Mouse (Mus musculus) adrenal gland (tissue): Measurements from ENCODE around the gene Olfr320.
"Not testable (repeated sequence)": the region's sequence is repeated elsewhere in the genome, so short reads cannot be mapped to it uniquely, and the experiment has no call there.

Experiments
- intact Hi-C: fragments of 180-260 bp; cut with DNase I; formaldehyde crosslinking; loops from one replicate; pipeline ENCODE4 v1.15.1; 2025
- long read RNA-seq, 2 experiments: library from polyadenylated mRNA; unstranded; transcript quantifications; one replicate each; pipeline ENCODE4 v2.0.0; 2020; ENCODE audit warnings: borderline replicate concordance in 1 of 2; ENCODE audit not compliant: insufficient replicate concordance in 1 of 2

Gene Olfr320
- long read RNA-seq, experiment 1 = 0 reads
- long read RNA-seq, experiment 2 = 0 reads

GRCm38 (mm10) chr11:58680799-58681198 lies at the start of gene Olfr320:
Gene Olfr320, plus strand, starts transcription at chr11:58681099.
- intact Hi-C loops = no loop called here

GRCm38 (mm10) chr11:58634878-58635277 lies 46.0 kb upstream of the Olfr320 start:
- intact Hi-C loops = loop anchor here (5.0 kb wide), 1 partner anchor 233 kb away; no protein-coding TSS in a partner anchor

GRCm38 (mm10) chr11:58636376-58636977 lies 44.4 kb upstream of the Olfr320 start:
- intact Hi-C loops = loop anchor here (5.0 kb wide), 1 partner anchor 234 kb away; no protein-coding TSS in a partner anchor

- intact Hi-C loops = loop anchor here (5.0 kb wide), 1 partner anchor 236 kb away; no protein-coding TSS in a partner anchor
These were observed 42.7 kb upstream of the Olfr320 start for GRCm38 (mm10) chr11:58638176-58638701.

GRCm38 (mm10) chr11:58640272-58640867 lies 40.5 kb upstream of the Olfr320 start, which contains the start of gene Trim58:
Gene Trim58, plus strand, starts transcription at chr11:58640465.
- intact Hi-C loops = no loop called here

- intact Hi-C loops = no loop called here
These were observed 39.8 kb upstream of the Olfr320 start for GRCm38 (mm10) chr11:58641057-58641456.

GRCm38 (mm10) chr11:58641638-58642358 lies 39.1 kb upstream of the Olfr320 start:
- intact Hi-C loops = no loop called here

GRCm38 (mm10) chr11:58643350-58643749 lies 37.5 kb upstream of the Olfr320 start:
- intact Hi-C loops = no loop called here

GRCm38 (mm10) chr11:58655151-58655550 lies 25.7 kb upstream of the Olfr320 start:
- intact Hi-C loops = no loop called here

- intact Hi-C loops = no loop called here
These were observed 22.3 kb upstream of the Olfr320 start, which contains the start of gene Olfr322 for GRCm38 (mm10) chr11:58658596-58658995. Gene Olfr322, plus strand, starts transcription at chr11:58658782.

- intact Hi-C loops = no loop called here
These were observed 11.6 kb upstream of the Olfr320 start for GRCm38 (mm10) chr11:58669252-58669651.

GRCm38 (mm10) chr11:58671825-58672224 lies 9.1 kb upstream of the Olfr320 start:
- intact Hi-C loops = no loop called here

GRCm38 (mm10) chr11:58698862-58699261 lies 18.0 kb downstream of the Olfr320 start, which contains the start of gene Olfr319:
Gene Olfr319, plus strand, starts transcription at chr11:58699162.
- intact Hi-C loops = no loop called here

GRCm38 (mm10) chr11:58709086-58709485 lies 28.2 kb downstream of the Olfr320 start:
- intact Hi-C loops = no loop called here

- intact Hi-C loops = not testable (repeated sequence)
These were observed 36.8 kb downstream of the Olfr320 start for GRCm38 (mm10) chr11:58717723-58718122.

- intact Hi-C loops = no loop called here
These were observed 38.8 kb downstream of the Olfr320 start for GRCm38 (mm10) chr11:58719701-58720100.

GRCm38 (mm10) chr11:58723914-58724313 lies 43.0 kb downstream of the Olfr320 start, which contains the start of gene Olfr318:
Gene Olfr318, minus strand, starts transcription at chr11:58724014.
- intact Hi-C loops = no loop called here

- intact Hi-C loops = not testable (repeated sequence)
These were observed 47.2 kb downstream of the Olfr320 start for GRCm38 (mm10) chr11:58727896-58728650.

- intact Hi-C loops = no loop called here
These were observed 52.5 kb downstream of the Olfr320 start for GRCm38 (mm10) chr11:58733372-58733771.
